Mouse (Mus musculus) T-helper 2 cell (primary cell): ENCODE data around the gene Zmym1.
"Not testable (repeated sequence)": the region's sequence is repeated elsewhere in the genome, so short reads cannot be mapped to it uniquely, and the experiment has no call there.

ENCODE experiments used
- in situ Hi-C: fragments of 300-600 bp; cut with MboI, MseI; formaldehyde crosslinking; loops from one replicate; pipeline ENCODE4 v1.15.1; 2025; ENCODE audit warnings: high pct_unique_total_duplicates

Gene Zmym1

GRCm38 (mm10) chr4:127060585-127061290, at the start of gene Zmym1:
Zmym1 (minus strand) TSS chr4:127061152.
- in situ Hi-C loops = loop anchor here (10.0 kb wide), 1 partner anchor 184 kb away; the partner anchor contains the start of gene Smim12

GRCm38 (mm10) chr4:127110570-127110969, 49.6 kb upstream of the Zmym1 start:
- in situ Hi-C loops = no loop called here

- in situ Hi-C loops = no loop called here
Measured at GRCm38 (mm10) chr4:127107566-127107965, 46.6 kb upstream of the Zmym1 start.

- in situ Hi-C loops = not testable (repeated sequence)
Measured at GRCm38 (mm10) chr4:127099552-127099951, 38.6 kb upstream of the Zmym1 start.

- in situ Hi-C loops = no loop called here
Measured at GRCm38 (mm10) chr4:127095090-127095489, 34.1 kb upstream of the Zmym1 start.

GRCm38 (mm10) chr4:127091188-127091587, 30.2 kb upstream of the Zmym1 start:
- in situ Hi-C loops = no loop called here

- in situ Hi-C loops = no loop called here
Measured at GRCm38 (mm10) chr4:127085761-127086160, 24.8 kb upstream of the Zmym1 start.

- in situ Hi-C loops = no loop called here
Measured at GRCm38 (mm10) chr4:127083131-127083530, 22.2 kb upstream of the Zmym1 start.

GRCm38 (mm10) chr4:127080806-127081205, 19.9 kb upstream of the Zmym1 start:
- in situ Hi-C loops = no loop called here

GRCm38 (mm10) chr4:127076875-127077548, 16.1 kb upstream of the Zmym1 start, which contains the start of gene Zmym6:
Zmym6 (plus strand) TSS chr4:127077383.
- in situ Hi-C loops = no loop called here

- in situ Hi-C loops = no loop called here
Measured at GRCm38 (mm10) chr4:127074915-127075314, 14.0 kb upstream of the Zmym1 start.

- in situ Hi-C loops = loop anchor here (10.0 kb wide), 1 partner anchor 181 kb away; the partner anchor contains the start of gene Smim12
Measured at GRCm38 (mm10) chr4:127064051-127064450, 3.1 kb upstream of the Zmym1 start.

GRCm38 (mm10) chr4:127054522-127055198, 6.3 kb downstream of the Zmym1 start:
- in situ Hi-C loops = no loop called here

GRCm38 (mm10) chr4:127053071-127053470, 7.9 kb downstream of the Zmym1 start:
- in situ Hi-C loops = no loop called here

GRCm38 (mm10) chr4:127051121-127051520, 9.8 kb downstream of the Zmym1 start:
- in situ Hi-C loops = no loop called here

- in situ Hi-C loops = no loop called here
Measured at GRCm38 (mm10) chr4:127043540-127043939, 17.4 kb downstream of the Zmym1 start.

GRCm38 (mm10) chr4:127039871-127040483, 21.0 kb downstream of the Zmym1 start:
- in situ Hi-C loops = no loop called here

- in situ Hi-C loops = no loop called here
Measured at GRCm38 (mm10) chr4:127038828-127039349, 22.1 kb downstream of the Zmym1 start.

GRCm38 (mm10) chr4:127037908-127038827, 22.8 kb downstream of the Zmym1 start:
- in situ Hi-C loops = no loop called here

- in situ Hi-C loops = no loop called here
Measured at GRCm38 (mm10) chr4:127037158-127037557, 23.8 kb downstream of the Zmym1 start.
